Mouse (Mus musculus) heart, postnatal 25 days (tissue): ENCODE measurements around the gene Zxdc. TPM values are rescaled to one million over a fixed set of nuclear protein-coding genes. Genes with fewer than 3 reads are reported as not detected.
A peak's percentile ranks its signal among the peaks of the same experiment; 100 is the strongest.

Experiments used
- DNase-seq: peaks from one replicate; pipeline ENCODE4 v3.0.0; 2022; ENCODE audit warnings: low spot score
- intact Hi-C: fragments of 180-260 bp; cut with DNase I; formaldehyde crosslinking; loops from one replicate; pipeline ENCODE4 v1.15.1; 2025
- total RNA-seq, 2 experiments: library from RNA; stranded (reverse); gene quantifications; 2 replicates each; pipeline ENCODE4 v1.2.3; 2021

Zxdc gene
- total RNA-seq, 2 experiments from 2014 or later: 11.4 to 14.4 TPM

GRCm38 (mm10) chr6:90437041-90437440 is 67.7 kb downstream of the Zxdc start:
- intact Hi-C loops: no loop called here
- DNase-seq: no peak

GRCm38 (mm10) chr6:90446883-90447282 is 77.6 kb downstream of the Zxdc start:
- DNase-seq: no peak
- intact Hi-C loops: loop anchor here (5.0 kb wide), 1 partner anchor 130 kb away; no protein-coding TSS in a partner anchor

- DNase-seq: peak; percentile 65
- intact Hi-C loops: loop anchor here (1.0 kb wide), 2 partner anchors 65 to 88 kb away; no protein-coding TSS in a partner anchor
These were observed 80.9 kb downstream of the Zxdc start for GRCm38 (mm10) chr6:90450179-90450578.

GRCm38 (mm10) chr6:90450697-90451096 is 81.4 kb downstream of the Zxdc start:
- peak; percentile 52 for DNase-seq
- intact Hi-C loops: loop anchor here (1.0 kb wide), 2 partner anchors 65 to 88 kb away; no protein-coding TSS in a partner anchor

- intact Hi-C loops: no loop called here
- no peak for DNase-seq
These were observed 82.2 kb downstream of the Zxdc start for GRCm38 (mm10) chr6:90451512-90451911.

GRCm38 (mm10) chr6:90452603-90453002 is 83.3 kb downstream of the Zxdc start:
- no peak for DNase-seq
- intact Hi-C loops: no loop called here

Other genes with a start within 250 kb of the Zxdc start
- not detected for gene Vmn1r51, start 246.9 kb upstream of the Zxdc start, total RNA-seq
- not detected for gene Vmn1r52, start 194.7 kb upstream of the Zxdc start, total RNA-seq
- not detected for gene V1ra8, start 166.7 kb upstream of the Zxdc start, total RNA-seq
- not detected for gene Vmn1r53, start 145.1 kb upstream of the Zxdc start, total RNA-seq
- gene Vmn1r54, start 123.2 kb upstream of the Zxdc start, total RNA-seq: not detected
- not detected for gene BC048671, start 68.3 kb upstream of the Zxdc start, total RNA-seq
- not detected for gene Chst13, start 44.3 kb upstream of the Zxdc start, total RNA-seq
- not detected for gene Uroc1, start 36.2 kb upstream of the Zxdc start, total RNA-seq
- gene Cfap100, start 59.3 kb downstream of the Zxdc start, total RNA-seq: under 1 TPM in 1 of 2 experiments, not detected in 1; 0.67 TPM
- gene Klf15, start 93.1 kb downstream of the Zxdc start, total RNA-seq: 10 to 100 TPM; 45.1 to 56.9 TPM
- gene Aldh1l1, start 116.9 kb downstream of the Zxdc start, total RNA-seq: 1 to 10 TPM; 1.5 to 2.3 TPM
- gene Slc41a3, start 235.2 kb downstream of the Zxdc start, total RNA-seq: 100 to 1,000 TPM in 1 of 2 experiments, 10 to 100 TPM in 1; 51.0 to 103 TPM